Mouse (Mus musculus) hematopoietic stem cell, adult 5-6 weeks (primary cell): Measurements from ENCODE around the gene Ffar4. TPM values are rescaled to one million over a fixed set of nuclear protein-coding genes. Genes with fewer than 3 reads are reported as not detected.

ENCODE experiments used
- ATAC-seq, 2 experiments: fragments of 125-278 bp in 1 of 2; replicated peaks in 1 of 2; 2 replicates each; pipeline ENCODE4 v1.8.0; 2016 to 2017; ENCODE audit warnings: inconsistent platforms in 2 of 2, mild to moderate bottlenecking in 2 of 2, moderate number of reproducible peaks in 2 of 2, low read depth in 1 of 2, moderate TSS enrichment in 1 of 2; ENCODE audit not compliant: low FRiP score in 2 of 2, poor library complexity in 2 of 2, severe bottlenecking in 2 of 2, insufficient read depth in 1 of 2, low TSS enrichment in 1 of 2
- total RNA-seq: library from RNA; stranded (forward); fragments of 172-1452, 232-1000 nt; gene quantifications from 2 replicates; pipeline ENCODE4 v1.2.3, GENCODE M21; 2017

Gene Ffar4
- not detected in 2 replicates for total RNA-seq

DNA sequence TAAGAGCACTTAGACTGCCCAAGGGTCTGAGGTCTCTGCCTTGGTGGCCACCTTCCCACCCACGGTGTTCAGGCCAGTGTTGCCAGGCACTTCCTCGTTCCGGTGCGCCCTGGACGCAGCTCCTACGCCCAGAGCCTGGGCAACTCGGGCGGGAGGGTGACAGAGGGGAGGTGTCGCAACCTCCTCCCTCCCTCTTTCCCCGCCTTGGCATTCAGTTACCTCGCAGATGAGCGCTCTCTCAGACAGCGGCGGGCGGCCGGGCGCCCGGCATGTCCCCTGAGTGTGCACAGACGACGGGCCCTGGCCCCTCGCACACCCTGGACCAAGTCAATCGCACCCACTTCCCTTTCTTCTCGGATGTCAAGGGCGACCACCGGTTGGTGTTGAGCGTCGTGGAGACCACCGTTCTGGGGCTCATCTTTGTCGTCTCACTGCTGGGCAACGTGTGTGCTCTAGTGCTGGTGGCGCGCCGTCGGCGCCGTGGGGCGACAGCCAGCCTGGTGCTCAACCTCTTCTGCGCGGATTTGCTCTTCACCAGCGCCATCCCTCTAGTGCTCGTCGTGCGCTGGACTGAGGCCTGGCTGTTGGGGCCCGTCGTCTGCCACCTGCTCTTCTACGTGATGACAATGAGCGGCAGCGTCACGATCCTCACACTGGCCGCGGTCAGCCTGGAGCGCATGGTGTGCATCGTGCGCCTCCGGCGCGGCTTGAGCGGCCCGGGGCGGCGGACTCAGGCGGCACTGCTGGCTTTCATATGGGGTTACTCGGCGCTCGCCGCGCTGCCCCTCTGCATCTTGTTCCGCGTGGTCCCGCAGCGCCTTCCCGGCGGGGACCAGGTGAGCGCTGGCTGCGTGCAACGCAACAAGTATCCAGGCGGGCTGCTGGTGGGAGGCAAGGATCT is at the start of gene Ffar4:
TSS of gene Ffar4 (plus strand) at position 214 of the 901 bp plus-strand sequence.
- peak; percentile 37 to 51 for ATAC-seq

DNA sequence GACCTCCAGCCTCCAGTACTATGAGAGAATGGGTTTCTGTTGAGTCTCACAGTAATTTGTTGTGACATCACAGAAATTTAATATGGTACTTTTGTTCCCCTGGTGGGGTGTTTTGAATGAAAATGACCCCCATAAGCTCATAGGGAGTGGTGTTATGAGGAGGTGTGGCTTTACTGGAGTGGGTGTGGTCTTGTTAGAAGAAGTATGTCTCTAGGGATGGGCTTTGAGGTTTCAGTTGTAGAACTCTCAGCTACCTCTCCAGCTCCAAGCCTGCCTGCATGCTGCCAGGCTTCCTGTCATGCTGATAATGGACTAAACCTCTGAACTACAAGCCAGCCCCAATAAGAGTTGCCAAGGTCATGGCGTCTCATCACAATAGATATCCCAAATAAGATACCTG is 47.2 kb upstream of the Ffar4 start:
- ATAC-seq, result no peak

DNA sequence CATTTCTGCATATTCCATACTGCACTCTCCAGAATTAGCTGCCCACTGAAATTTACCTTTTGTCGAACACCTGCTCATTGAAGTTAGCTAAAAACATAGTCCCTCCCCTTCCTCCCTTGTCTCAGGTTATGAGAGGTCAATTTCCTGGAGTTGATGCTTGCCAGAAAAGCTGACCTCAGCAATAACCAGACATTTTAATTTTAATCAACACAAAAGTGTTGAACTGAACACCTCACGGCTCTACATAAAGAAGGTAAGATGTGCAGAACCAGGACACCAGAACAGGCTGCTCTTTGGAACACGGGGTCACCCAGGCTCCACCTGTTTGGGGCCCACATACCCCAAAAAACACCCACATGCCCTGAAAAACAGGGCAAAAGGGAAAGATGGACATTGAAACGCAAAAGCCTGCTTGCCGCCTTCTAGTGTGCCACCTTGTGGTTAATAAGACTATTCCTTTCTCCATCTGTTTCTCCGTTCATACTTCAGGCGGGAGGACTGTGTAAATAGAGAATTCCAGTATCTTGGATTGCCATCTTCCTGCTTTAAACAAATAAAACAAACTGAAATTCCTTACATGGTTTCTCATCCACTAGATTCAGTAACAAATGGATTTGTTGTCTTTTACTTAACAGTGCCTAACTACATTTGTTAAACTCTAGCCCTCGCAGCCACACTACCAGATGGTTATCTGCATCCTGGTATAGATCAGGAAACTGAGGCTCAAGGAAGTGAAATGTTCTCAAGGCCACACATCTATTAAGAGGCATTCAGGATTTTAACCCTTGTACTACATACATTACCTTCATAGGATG is 43.4 kb upstream of the Ffar4 start:
- ATAC-seq, result no peak

DNA sequence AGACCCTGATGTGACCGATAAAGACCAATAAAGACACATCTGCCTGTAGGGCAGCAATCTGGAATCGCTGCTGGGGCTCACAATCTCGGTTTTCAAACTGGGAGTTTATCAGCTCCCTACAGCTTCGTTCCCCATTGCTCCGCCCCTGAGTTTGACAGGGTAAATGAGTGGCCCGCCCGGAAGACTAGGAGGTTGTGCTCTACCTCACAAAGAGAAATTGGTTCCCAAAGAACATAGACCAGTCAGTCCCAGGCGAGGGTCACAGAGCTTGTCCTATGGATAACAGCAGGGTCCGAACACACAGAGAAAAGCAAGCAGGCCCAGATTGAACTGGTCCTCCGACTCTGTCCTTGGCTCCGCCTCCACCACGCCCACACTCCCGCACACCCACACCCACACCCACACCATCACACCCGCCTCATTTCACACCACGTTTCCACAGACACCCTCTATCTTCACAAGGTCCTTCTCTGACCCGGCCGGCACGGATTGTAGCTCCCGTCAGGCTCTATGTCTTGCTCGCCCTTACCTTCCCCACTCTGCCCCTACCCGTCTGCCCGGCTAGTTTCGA is 42.6 kb upstream of the Ffar4 start:
- ATAC-seq, result peak; percentile 80 to 82

DNA sequence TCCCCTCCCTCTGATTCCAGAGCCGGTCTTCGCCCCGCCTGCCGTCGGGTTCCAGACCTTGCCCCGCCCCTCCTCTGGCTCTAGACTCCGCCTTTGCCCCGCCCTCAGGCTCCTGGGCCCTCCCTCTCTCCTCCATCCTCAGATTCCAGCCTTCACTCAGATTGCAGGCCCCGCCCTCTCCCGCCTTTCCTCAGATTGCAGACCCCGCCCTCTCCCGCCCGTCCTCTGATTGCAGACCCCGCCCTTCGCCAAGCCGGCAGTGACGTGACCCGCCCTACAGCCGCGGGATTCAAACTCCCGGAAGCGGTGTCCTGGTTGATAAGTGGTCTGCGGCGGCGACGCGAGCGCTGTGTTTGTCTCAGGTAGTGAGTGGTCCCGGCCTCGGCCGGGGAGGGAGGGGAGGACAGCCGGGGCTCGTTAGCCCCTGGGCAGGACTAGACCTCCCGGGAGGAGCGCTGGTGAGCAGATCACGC is 42.1 kb upstream of the Ffar4 start, which contains the start of gene Cep55:
TSS of gene Cep55 (plus strand) at position 292 of the 473 bp plus-strand sequence.
- peak; percentile 91 to 95 for ATAC-seq

DNA sequence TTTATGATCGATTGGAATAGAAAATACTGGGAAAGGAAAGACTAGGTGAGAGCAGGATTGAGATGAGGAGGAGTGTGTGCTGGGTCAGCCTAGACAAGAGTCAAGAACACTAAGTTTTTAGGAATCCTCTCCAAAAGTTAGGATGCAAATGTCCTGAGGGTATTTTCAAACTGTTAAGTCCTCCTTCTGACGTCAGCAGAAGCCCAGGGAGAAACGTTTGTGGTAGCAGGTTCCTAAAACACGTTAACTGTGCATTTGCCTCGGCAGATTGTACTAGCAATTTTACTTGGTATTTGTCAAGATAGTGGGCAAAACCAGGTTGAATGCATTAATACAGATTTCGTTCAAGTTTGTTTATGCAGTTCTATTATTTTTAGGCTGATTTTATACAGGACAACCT is 41.1 kb upstream of the Ffar4 start:
- ATAC-seq, result no peak

DNA sequence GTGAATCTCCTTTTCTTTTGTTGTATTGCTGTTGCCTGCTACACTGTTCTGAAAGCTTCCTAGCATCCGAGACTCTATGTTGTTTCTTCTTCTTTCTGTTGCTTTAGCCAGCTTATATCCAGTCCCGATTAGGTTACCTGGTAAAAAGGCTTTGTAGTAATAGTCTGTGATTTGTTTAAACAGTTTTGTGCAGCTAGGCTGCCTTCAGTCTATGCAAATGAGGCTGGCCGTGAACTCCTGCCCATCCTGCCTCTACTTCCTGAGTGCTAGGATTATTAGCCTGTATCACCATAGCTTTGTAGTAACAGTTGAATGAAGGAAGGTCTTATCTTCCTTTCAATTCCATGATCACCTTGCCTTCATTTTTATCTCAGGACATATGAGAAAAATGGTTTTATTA is 40.6 kb upstream of the Ffar4 start:
- no peak for ATAC-seq

DNA sequence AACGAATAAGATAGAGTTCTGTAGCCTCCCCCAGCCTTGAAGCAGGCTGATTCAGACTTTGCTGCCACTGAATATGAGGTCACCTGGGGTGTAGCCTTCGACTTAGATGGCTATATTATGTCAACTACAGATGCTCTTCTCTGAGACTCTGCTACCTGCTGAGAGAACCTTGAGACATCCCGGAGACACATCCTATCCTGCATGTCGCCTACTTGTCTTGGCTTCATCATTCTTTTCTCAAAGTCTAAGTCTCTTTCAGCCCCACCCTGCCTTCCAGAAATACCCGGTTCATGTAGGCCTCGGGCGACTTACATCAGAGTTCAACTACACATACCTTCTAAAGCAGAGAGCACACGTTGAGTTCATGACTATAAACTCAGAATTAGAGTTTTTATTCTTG is 39.9 kb upstream of the Ffar4 start:
- ATAC-seq, result no peak

DNA sequence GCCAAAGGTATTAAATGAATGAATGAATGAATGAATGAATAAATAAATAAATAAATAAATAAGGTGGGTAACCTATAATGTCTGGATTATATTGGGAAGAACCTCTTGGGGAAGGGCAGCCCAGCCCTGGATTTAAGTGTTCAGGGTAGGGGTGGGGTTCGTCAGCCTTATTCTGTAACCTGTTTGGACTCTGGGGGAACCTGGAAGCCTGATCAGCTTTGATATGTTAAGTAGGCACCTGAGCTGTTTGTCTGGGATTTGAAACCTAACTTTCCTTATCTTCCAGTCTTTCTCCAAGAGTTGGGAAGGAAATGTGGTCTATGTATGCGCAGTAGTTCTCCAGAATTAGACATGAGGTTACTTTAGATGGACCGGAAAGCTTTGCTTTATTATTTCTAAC is 33.7 kb upstream of the Ffar4 start:
- no peak for ATAC-seq

DNA sequence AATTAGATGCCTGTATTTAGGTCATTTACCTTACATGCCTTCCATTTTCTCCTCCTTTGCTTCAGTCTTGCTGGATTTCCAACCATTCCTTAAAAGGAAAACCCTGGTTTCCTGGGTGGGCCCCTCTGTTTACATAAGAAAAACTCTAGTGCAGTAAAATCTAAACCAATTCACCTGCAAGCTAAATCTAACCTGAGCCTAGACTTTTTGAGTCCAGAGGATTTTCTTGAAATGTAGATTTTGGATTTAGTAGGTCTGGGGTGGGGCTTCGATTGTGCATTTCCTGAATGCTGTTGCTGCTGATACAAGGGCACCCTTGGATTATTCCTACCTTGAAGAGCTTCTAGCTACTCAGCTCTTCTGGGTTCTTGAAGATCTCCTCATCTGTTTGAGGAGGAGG is 32.8 kb upstream of the Ffar4 start:
- ATAC-seq, result no peak

DNA sequence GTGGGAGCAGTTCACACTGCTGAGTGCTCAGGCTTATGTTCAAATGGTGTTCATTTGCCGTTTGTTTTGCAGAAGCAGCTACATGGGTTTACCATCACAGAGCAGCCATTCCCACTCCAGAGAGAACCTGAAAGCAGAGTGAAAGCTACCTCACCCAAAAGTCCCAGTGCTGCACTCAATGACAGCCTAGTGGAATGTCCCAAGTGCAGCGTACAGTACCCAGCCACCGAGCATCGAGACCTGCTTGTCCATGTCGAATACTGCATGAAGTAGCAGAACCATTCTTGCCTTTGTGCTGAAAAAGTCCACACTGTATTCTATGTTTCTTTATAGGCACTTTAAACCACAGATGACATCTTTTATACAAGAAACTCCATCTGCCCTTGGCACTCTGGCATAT is 23.6 kb upstream of the Ffar4 start:
- ATAC-seq, result no peak

DNA sequence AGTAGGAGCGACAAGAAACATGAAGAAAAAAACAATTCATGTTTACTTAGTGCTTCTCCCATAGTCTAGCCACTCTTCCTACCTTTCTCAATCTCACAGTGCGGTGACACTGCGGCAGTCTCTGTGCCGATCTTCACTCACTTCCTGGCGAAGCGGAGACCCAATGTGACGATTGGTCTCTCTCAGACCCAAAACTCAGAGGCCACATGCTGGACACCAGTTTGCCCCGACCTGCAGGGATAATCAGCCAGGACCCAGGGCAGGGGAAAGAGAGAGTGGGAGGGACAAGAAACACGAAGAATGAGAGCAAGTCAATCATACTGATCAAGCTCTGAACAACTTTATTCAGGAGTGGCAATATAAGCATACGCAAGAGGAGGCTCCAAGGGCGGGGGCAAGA is 21.8 kb upstream of the Ffar4 start:
- ATAC-seq, result no peak

DNA sequence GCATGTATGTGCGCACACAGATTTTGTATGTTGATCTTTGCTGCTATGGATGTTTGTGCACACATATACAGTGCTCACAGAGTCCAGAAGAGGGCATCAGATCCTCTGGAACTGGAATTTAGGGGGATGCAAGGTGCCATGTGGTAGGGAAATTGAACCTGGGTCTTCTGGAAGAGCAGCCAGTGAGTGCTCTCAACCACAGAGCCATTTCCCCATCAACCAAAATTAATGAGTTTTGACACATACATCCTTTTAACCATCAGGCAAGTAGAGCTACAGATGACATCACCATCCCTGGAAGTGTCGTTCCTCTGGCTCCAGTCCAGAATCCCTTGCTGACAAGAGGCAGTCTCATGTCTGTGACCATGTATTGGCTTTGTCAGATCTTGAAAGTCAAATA is 20.6 kb upstream of the Ffar4 start:
- ATAC-seq, result no peak

DNA sequence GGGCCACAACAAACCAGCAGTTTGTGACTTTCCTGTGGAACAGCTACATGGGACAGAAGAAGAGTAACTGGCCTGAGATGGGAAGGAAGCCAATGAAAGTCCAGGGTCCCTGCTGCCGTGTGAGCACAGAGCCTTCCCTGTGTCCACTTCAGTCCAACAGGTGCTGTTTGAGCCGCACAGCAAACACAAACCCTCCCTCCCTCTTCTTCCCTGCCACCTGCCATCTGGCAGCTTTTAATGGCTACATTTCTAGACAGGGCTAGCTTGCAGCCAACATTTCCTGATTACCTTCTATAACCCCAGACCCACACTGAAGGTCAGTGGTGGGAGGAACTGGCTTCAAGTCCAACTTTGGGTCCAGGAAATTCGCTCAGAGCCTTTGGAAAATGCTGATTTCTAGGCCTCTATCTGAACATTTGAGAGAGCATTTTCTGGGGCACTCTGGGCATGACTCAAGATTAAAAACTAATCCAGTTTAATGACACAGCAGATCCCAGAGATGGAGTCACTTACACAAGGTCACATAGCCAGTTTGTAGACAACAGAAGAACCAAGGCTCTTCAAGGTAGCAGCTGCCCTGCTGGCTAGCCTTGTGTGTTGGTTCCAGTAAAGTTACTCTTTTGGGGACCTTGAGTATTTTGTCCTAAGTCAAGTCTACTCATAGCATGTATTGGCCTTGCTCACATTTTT is 18.9 kb upstream of the Ffar4 start:
- ATAC-seq, result no peak

DNA sequence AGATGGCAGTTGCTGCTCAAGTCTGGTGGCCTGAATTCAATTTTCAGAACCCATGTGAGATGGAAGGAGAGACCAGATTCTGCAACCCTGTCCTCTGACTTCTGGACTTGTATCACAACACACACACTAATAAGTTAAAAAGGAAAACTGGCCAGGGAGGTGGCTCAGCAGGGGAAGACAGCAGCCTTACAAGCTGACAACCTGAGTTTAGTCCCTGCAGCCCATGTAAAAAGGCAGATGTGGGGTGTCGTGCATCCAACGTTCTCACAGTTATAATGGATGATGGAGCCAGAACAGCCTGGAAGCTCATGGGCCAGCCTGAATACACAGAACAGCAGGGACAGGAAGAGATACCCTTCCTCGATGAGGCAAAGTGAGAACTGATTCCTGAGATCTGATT is 15.5 kb upstream of the Ffar4 start:
- ATAC-seq, result no peak

DNA sequence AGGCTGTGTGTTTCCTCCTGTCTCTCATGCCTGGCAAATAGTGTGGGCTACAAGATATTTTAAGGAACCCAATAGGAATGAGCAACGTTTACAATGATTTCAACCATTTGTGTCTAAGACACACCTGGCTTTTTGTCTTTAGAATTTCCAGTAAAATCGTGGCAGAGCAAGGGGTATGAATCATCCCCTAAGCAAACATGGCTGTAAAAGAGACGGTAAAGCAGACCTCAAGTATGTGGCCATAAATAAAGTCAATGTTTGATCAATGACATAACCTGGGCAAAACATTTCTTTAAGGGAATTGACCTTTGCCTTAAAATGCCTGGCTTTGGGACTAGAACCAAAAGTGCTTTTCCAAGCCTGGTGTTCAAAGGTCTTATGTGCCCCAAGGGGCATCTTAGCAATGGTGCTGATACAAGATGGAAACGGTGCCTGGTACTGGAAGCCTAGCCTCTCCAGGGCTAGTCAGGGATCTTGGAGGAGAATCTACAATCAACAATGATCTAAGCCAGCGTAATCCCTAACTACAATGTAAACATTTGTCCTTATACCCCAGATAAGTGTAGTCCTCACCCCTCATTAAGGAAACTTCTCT is 13.8 kb upstream of the Ffar4 start:
- no peak for ATAC-seq

DNA sequence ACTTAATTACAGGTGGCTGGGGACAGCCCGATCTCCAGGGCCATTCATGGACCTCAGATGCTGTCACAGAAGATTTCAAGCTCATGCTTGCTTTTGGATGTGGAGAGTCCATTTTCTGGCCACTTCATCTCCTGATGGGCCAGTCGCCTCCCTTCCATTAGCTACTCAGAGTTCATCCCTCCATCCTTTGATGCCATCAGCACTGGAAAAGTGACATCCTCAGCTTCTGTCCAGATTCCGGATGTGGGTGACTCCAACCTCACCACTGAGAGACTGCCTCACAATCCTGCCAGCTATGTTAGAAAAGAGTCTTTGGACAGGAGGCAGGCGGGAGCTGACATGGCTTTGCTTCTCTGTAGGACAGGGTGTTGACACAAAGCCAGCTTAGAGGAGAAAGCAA is 11.0 kb upstream of the Ffar4 start:
- ATAC-seq, result no peak
